Mouse (Mus musculus) gastrocnemius, postnatal 4 days (tissue): ENCODE measurements at regions not wholly inside any gene's neighbourhood (a gene's known extent, or its start where the extent isn't known, plus 50 kb on each side); places are given as distances from the start of the nearest gene placed in this dataset.

Experiments used
- DNase-seq, 2 experiments: peaks; one replicate each; pipeline ENCODE4 v3.0.0; 2021 to 2022; ENCODE audit warnings: low spot score in 2 of 2, mixed read lengths in 2 of 2

- DNase-seq: no peak
These were observed 212.9 kb downstream of the Mef2c start for GRCm38 (mm10) chr13:83716711-83717171.

DNA sequence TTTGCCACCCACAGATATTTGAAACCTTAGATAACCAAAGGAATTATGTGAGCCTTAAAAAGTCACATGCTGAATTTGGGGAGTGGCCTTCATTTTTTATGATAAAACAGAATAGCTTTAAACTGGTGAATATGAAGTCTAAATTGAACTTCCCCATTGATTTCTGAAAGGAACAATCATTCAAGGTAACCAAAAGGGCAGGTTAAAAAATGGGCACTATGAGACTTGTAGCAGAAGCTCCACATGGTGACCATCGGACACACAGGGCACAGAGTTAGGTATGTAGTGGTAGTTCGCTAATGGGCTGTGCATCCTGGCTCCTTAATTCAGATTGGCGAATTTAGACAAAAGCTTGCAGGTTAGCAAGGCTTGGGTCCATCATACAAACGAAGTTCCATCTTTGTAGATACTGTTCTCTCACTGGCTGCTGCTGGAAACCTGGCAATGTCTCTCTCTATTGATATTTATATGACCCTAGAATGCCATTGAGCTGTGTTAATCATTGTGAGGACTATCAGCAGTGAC is 213.9 kb downstream of the Mef2c start:
- no peak for DNase-seq

GRCm38 (mm10) chr13:83718431-83719410 is 214.9 kb downstream of the Mef2c start:
- no peak for DNase-seq

DNA sequence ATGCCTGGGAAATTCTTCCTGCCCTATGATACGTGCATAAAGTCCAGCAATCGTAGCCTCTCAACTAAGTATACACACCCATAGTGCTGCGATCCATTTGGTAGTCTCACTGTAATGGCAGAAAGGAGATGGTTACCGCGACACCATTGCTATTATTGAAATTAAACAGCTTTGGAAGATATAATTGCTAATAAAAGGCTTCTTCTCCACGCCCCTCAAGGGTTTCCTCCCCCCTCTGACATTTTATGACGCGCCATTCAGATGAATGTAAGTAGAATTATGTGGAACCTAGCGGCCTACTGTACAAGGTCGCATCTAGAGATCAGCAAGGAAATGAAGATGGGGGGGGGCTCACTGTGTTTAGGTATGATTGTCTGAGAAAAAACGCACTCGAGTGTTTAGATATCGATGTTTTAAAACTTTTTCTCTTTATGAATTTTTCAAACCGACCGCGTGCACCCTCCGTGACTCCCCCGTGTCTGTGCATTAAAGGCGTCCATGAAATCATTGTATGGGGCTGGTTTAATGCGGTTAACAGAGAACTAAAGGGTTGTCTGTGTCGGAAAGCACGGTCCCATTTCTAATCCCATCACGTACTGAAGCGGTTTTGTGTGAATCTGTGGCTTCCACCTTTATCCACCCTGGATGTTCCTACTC is 215.9 kb downstream of the Mef2c start:
- no peak for DNase-seq

DNA sequence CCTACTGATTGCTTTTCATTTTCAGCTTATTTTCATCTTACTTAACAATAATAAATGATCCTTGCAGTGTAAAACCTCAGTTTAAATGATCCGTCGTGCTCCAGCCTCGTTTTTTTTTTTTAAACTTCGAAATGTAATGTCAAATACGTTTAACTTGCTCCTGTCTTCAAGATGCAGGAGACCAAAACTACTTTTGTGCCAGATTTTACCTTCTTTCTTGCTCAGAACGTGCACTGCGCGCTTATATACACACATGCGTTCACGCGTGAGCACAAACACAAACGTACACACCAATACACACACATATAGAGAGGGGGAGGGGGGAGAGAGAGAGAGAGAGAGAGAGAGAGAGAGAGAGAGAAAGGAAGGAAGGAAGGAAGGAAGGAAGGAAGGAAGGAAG is 216.5 kb downstream of the Mef2c start:
- no peak for DNase-seq

DNA sequence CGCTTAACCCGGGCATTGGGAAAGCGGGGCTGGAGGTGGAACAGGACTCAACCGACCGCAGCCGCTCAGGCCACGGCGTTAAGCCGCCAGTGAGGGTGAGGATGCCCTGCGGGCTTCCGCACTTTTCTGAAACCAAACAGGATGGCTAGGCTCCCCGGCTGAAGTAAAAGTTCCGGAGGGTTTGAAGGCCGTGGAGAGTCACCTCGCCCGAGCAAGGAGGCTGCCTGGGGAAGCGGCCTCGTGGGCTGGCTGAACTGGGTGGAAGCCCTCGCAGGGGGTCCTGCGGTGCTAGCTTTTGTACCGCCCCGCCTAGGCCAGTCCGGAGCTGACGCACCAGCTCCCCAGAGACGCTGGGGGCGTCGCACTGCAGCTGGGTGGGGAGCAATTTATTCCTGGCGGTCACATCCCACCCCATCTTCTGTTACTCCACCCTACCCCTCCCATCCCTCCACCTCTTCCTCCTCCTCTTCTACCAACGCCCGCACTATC is 217.1 kb downstream of the Mef2c start:
- no peak for DNase-seq

GRCm38 (mm10) chr13:83721563-83721962 is 217.7 kb downstream of the Mef2c start:
- DNase-seq: no peak

GRCm38 (mm10) chr13:83722241-83722640 is 218.4 kb downstream of the Mef2c start:
- no peak for DNase-seq

DNA sequence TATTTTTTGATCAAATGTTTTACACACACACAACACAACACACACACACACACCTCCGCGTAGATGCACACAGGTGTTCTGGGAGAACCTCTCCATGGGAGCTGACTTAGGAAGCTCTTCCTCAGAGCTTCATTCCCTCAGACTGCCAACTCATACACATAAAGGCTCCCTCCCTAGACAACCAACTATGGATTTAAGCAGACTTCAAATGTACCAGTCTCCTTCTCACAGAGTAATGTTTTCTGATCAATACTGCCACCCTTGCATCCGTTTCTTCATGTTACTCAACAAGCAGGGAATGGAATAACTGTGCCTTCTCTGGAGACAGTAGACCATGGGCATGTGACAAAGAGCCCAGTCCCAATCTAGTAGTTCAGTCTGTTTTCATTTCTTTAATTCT is 219.0 kb downstream of the Mef2c start:
- DNase-seq: no peak

GRCm38 (mm10) chr13:83723396-83723795 is 219.6 kb downstream of the Mef2c start:
- DNase-seq: no peak

DNA sequence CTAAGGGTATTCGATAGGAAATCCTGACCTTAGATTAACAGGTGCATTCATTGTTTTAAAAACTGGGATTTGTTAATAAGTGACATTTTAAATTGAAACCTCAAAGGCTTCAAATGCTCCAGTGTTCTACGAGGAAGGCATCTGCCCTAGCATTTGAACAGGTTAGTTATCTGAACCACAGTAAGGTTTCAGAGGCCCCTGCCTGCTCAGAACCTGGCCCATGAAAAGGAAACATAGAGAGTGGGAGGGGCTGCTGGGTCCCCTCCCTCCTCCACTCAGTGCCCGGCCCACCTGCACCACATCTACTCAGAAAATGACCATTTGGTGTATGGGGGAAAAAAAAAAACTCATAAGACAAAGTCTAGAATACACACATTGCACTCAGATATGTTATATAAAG is 220.4 kb downstream of the Mef2c start:
- DNase-seq: no peak

GRCm38 (mm10) chr13:83724995-83725394 is 221.2 kb downstream of the Mef2c start:
- DNase-seq: peak in 1 of 2 experiments; percentile 47

- no peak for DNase-seq
These were observed 222.0 kb downstream of the Mef2c start for GRCm38 (mm10) chr13:83725831-83726230.

DNA sequence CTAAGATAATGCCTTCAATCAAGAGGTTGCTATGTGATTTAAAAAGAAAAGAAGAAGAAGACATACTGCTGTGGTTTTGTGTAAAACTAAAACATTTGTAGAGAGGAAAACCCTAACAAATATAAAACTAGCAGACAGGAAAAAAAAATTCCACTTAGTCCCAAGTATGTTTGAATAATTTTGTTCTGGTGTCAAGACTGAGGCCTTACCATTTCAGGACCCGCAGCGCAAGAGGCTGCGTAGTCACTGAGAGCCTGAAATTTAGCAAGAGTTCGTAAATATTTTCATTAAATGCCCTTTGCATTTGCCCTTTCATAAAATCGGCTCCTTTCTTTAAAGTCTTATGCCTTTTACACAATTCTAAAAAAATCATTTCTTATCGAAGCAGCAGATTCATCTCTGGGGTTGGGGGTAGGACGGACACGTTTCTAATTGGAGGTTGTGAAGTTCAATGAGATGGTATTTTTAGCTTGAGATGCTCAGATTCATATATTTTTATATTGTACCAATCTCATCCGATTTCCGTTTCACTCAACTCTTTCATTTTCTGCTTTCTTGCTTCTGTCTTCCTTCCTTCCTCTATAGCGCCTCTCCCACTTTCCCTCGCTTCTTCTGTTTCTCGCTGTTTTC is 222.6 kb downstream of the Mef2c start:
- DNase-seq: no peak

GRCm38 (mm10) chr13:83727051-83727765 is 223.4 kb downstream of the Mef2c start:
- no peak for DNase-seq

DNA sequence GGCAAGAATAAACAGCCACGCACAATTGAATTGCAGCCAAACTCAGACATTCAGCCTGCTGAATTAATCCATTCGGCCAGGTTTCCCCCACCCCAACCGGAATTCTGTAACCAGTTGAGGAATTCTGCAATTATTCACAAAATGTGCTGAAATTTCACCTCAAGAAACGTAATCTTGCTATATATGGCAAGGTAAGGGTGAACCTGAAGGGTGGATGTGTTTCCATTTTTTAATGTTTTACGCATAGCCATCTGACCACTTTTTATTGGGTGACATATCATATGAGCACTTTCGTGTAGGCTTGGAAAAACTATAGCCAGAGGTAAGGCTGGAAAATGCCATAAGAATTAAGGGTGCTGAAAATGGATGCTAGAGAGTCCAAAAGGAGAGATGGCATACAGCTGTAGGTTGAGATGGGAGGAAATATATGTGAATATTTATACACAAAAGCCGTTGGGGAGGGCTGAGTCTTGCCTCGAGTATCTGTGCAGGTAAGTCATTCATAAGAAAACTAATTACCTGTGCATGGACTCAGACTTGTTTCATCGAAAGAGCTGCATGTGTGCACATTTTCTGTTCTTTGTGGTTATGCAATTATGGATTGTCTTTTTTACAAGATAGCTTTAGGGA is 224.0 kb downstream of the Mef2c start:
- DNase-seq: no peak

GRCm38 (mm10) chr13:83728421-83729010 is 224.7 kb downstream of the Mef2c start:
- DNase-seq: no peak

DNA sequence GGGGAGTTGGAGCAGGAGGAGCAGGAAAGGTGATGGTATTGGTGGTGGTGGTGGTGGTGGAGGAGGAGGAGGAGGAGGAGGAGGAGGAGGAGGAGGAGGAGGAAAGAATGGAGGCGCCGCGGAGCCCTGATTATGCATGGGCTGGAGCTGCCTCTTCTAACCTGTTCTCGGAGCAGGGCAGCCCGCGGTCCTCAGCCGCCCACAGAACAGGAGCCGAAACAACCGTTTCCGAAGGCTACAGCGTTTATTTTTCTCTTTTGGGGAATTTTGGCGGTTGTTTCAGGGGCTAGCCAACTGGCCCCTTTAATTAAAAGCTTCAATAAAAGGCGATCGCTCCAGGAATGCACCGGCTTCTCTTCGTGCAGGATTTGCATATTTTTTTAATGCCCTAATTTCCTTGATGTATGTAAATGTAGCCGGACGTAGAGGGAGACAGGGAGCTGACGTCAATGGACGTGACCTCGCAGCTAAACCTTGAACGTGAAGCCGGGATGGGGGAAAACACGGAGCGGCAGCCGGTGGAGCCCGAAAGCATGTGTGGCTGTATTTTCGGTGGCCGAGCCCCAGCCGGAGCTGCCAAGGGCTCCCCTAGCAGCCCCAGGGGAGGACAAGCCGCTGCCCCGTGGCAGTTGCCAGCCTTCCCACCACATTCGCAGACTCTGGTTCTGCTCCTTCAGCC is 225.6 kb downstream of the Mef2c start:
- DNase-seq: no peak

- no peak for DNase-seq
These were observed 226.4 kb downstream of the Mef2c start for GRCm38 (mm10) chr13:83730155-83730712.
